Mouse (Mus musculus): ENCODE results near the gene Ntf3.
A peak's percentile ranks its signal among the peaks of the same experiment; 100 is the strongest.

The Ntf3 gene

DNA sequence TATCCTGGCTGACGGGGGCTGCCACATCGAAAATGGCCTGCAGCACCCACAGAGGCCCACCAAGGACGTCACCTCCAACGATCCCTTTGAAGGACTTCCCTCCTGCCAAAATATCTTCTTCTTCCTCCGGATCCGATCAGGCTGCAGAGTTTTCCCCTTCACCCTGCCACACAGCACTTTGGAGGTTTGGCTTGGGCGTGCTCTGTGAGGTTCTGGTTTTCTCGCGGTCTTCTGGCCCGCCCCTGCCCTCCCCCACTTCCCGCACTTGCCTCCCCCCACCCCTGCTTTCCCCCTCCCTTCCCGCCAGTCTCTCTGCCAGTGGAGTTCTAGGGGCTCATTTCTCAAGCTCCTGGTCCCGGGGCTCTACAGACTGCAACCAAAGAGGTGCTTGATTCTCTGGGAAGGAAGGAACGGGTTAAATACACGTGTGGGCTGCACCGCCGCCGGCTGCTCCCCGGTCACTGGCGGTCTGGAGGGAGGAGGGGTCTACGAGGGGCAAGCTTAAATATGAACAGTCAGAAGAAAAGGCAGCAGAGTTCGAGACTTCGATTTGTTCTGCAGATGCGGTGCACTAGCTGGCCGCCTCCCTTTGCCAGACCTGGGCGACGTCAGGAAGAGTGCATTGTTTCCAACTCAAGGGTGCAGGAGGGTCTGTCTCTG is at the start of gene Ntf3:
Ntf3 (minus strand) TSS at position 363 of the 660 bp plus-strand sequence.
- no peak for DNase-seq

DNA sequence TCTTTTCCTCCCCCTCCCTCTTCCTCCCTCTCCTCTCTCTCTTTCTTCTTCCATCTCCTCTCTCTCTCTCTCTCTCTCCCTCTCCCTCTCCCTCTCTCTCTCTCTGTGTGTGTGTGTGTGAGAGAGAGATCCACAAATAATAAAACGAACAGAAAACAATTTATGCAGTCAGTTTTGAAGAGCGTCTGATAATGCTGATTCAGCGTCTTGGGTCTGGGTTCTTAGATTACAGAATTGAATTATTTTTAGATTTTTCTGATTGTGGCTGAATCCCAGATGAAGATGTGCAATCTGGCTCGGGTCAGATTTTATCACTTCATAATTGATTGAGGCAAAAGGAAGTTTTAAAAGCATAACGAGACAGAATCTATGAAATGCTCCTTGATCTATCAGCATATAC is 46.6 kb upstream of the Ntf3 start:
- no peak for DNase-seq

DNA sequence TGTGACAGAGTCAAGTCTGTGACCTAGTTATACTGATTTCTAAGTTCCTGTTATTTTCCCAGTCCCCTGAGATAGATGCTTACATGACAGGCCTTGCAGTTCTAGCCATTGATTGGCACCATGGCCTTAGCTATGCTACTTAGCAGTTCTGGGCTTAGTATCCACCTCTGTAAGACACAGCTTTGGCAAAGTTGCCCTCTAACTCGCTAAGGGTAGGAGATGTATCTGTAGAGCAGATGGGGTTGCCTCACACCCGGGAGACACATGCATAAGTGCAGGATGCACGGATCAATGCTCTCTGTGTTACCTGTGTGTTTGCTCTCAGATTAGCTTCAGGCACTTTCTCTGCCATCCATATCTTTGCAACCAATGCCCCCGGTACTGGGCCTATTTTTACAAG is 36.7 kb upstream of the Ntf3 start:
- no peak for DNase-seq

DNA sequence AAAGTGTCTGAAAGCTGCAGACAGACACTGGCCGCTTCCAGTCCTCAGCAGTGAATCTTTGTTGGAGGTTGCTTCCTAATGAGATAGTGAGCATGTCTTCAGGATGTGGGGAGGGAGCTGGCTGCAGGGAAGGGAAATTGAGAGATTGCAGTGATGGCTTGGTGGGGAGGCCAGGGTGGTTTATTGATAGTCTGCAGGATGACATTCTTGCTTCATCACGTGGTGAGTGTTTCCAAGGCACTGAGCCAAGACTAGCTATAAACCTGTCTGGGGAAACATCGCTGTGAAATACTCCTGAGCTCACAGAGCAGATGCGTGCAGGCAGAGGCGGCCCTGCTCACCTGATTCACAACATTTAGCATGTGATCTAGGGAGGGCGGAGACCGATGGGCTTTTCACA is 36.2 kb upstream of the Ntf3 start:
- DNase-seq, result peak; percentile 3

DNA sequence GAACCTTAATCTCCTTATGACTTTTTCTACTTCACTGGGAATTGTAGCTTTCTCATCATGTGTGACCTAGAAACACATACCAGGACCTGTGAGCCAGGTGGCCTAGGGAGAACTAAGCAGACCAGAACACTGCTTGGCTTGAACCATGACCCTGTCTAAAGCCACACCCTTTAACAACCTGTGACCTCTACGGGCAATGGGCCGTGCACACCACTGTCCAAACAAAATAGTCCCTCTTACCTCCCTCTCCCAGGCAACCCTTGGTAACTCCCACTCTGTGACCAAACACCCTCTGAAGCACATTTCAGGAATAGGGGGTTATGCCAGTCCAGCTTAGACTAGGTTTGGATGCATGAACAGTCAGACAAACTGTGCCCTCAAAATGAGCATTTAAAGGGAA is 35.0 kb upstream of the Ntf3 start:
- DNase-seq, result no peak

DNA sequence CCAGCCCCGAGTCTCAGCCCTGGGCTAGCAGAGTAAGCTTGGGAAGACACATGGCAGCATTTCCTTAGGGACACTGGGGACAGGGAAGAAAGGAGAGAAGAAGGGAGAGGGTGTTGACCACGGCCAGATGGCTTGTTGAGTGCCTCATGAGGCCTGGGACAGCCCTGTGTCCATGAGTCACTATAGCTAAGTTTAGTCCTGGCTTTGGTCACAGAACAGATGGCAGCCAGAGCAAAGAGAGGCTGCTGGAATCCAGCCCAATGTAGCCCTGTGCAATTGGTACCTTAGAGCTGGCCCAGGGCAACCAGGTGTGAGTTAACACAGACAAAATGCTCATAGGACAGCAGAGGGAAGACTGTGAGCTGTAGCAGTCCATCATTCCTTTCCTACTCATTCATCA is 33.2 kb upstream of the Ntf3 start:
- peak; percentile 11 for DNase-seq

DNA sequence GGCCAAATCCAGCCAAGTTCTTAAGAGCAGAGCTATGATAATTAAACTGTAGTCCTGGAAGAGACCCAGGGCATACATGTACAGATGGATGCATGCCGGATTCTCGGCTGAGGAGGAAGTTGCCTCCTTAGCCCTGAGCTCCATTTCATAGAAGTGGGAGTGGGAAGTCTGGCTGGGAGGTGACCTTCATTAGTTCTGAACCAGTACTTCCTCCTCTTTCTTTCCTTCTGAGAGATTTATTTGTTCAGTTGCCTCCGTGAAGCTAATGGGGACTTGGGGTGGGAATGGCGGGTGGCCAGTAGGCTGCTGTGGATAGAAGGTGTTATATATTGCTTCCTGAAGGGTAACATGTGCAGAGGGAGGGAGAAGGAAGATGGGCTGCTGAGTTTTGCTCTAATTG is 28.1 kb upstream of the Ntf3 start:
- DNase-seq, result no peak

DNA sequence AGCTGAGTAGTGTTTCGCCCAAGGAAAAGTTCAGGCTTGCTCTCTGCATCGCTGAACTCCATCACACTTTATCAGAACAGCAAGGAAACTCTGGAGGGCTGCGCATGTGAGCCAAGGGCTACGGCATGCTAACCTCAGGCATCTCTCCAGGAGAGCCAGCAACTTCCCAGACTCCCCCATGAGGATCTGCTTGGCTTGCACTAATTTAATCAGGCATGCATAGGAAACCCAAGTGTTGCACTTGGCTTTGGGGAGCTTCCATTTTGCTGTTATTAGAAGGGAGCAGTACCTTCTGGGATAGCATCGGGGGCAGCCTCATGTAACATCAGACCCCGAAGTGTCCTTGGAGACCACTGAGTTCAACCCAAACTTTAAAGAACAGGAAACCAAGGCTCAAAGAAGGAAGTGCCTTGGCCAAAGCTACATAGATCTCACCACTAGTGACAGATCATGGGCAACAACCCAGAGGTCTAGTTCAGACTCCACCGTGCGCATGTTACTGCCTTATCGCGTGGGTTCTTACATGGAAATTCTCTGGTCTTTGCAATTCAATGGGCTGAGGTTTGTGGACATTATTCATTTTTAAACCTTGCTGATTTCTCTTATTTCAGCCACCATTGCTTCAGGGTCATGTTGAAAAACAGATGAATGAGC is 23.6 kb upstream of the Ntf3 start:
- no peak for DNase-seq

DNA sequence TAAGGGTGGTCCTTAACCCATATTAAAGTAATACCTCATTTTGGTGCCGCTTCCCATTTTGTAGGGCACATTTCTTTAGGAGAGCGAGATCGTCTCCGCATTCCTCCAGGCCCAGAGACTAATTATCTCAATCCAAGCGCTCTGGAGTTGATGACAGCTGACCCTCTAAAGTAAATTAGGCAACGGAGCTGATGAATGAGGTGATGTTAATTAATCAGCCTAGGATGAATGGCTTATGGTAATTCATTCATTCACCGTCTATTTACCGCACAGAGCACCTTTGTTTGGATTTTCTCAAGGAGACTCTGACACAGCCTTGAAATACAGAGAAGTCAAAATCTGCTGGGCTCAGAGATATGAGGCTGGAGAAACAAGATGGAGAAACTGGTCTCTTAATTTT is 20.7 kb upstream of the Ntf3 start:
- no peak for DNase-seq

DNA sequence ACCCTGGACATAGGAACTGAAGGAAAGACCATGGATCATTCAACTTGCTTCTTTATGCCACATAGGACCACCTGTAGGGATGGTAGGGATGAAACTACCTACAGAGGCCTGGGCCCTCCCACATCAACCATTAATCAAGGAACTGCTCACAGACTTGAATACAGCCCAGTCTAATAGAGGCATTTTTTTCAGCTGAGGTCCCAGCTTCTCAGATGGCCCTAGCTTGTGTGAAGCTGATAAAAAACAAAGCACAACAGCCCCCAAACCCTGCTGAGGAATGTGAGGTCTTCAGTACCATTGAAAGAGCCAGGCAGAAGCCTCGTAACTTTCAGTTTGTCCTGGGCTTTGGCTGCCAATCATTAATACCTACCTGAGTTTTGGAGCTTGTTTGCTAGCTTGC is 19.4 kb upstream of the Ntf3 start:
- DNase-seq, result no peak

DNA sequence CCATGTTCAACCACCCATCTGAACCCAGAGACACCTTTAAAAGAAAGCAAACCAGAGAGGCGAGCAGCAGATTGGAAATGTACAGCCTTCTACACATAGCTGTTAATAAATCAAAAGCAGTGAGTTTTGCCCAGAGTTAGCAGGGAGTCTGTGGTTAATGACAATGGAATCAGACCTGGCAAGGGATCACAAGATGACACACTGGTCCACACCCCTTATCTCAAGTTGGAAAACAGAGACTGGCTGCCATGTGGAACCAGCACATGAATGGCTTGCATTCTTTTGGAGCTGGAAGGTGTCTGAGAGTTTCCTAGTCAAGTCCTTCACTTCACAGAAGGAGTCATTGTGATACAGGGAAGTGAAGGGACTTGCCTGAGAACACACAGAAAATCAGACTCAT is 5.4 kb upstream of the Ntf3 start:
- no peak for DNase-seq

DNA sequence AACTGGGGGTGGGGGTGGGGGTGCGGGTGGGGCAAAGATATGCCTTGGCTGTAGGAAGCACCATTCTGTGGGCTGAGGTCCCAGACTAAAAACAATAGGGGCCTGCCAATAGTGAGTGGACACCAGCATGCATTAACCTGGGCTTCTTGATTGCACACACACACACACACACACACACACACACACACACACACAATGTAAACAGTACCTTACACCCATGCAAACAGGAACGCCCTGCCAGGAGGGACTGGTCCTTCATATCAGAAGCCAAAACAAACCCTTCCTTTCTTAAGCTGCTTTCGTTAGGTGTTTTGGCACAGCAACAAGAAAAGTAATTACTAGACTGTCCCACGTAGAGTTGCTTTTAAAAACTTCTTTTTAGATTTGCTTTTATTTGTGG is 4.1 kb upstream of the Ntf3 start:
- DNase-seq, result no peak

DNA sequence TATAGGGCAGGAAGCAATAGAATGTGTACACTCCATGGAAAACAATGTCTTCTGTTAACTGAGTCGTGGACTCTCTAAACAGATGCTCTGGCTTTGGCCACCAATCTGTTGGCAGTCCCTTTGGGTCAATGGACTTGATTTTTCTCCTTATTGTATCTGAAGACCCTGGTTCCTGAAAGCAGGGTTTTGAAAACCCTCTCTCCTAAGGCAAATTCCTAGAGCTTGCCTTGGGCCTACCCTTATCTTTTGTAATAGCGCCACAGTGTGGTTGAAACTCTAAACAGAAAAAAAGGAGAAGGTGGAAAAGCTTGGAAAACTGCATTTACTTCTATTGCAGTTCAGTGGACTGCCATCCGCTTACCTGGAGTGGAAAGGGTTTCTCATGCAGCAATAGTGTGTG is 1.0 kb upstream of the Ntf3 start:
- peak; percentile 23 for DNase-seq

DNA sequence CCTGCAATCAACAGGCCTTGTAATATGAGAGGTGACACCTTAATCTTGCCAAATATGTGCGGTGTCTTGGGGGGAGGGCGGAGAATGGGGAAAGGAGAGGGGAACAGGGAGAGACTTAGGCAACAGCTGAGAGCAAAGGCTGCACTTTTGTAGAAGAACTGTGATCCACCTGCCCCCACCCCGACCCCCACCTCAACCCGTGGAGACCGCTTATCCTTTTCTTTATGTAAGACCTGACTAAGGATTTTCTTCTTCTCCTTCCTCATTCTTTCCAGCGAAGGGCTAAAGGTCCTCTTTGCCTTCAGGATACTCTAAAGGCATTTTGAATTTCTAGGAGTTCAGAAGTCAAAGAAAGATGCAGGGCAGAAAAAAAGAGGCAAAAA is 489 bp upstream of the Ntf3 start:
- no peak for DNase-seq

DNA sequence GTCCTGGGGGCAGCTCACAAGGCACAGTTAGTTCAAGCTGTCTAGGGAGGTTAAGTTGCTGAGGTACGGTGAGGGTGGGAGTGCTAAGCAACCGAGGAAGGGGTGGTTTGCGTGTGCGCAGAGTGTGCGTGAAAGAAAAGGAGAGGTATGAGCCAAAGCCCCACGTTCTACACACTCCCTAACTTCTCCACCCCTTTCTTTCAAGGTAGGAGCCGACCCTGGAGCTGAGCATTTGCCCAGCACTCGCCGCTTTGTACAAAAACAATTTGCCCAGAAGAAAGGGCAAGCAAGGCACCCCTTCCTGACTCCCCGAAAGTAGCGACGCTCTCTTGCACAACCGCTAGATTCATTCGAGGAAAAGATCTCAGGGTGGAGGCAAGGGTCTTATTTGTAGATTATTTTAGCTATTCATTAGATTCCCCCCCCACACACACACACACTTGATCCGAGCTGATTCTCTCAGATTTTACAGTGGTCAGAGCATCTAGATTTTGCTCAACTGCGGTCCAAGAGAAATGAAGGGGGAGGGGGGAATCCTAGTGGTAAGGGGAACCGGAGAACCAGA is 1.0 kb downstream of the Ntf3 start:
- DNase-seq, result no peak

DNA sequence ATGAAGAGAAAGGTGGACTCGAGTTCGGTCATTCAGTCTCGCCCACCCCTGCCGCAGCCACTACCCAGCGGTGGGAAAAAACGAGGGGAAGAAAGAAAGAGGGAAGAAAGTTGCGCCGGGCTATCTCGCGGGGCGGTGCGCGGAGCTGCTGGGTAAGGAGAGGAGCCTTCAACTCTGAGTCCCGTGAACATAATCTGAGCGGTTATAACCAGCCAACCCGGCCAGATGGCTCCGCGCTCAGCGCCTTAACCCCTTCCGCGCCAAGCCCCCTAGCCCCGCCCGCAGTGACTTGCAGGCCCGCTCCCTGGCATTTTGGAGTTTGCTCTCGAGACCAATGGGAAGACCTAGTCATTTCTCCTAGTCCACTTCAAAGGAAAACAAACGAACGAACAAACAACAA is 1.9 kb downstream of the Ntf3 start:
- DNase-seq, result no peak

DNA sequence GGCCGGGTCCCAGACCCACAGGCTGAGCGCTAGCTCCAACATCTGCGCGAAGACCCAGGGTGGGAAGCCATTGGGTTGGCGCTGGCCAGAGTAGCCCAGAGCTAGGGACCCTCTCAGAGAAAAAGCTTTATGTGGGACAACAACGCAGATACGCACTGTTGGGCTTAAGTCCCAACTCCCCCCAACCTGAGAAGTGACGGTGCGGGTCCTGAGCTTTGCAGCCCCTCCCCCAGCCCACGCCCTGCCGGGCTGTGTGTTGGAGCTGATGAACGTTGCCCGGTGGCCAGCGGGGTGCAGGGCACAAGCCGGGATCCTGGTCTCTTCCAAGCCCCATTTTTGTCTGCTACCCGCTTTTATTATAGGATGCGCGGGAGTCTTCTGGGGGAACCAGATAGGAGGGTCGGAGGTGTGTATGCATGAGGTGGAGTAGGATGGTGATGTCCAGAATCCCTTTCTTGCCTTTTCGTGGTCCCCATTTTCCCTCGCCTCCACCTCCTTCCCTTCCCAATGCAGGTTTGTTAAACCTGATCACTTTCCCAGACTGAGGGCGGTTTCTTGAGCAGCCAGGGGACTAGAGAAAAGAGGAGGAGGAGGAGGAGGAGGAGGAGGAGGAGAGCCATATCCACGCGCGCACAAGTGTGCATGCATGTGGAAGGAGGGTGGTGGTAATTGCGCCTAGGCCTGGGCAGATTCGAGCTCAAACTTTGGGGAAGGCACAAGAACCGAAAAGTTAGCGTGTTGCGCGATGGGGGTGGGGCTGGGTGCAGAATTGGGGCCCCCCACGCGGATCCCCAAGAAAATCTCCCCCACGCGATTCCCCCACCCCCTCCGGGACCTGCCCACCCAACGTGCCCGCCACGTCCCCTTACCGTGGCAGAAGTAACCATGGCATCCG is 2.6 kb downstream of the Ntf3 start:
- DNase-seq, result no peak

DNA sequence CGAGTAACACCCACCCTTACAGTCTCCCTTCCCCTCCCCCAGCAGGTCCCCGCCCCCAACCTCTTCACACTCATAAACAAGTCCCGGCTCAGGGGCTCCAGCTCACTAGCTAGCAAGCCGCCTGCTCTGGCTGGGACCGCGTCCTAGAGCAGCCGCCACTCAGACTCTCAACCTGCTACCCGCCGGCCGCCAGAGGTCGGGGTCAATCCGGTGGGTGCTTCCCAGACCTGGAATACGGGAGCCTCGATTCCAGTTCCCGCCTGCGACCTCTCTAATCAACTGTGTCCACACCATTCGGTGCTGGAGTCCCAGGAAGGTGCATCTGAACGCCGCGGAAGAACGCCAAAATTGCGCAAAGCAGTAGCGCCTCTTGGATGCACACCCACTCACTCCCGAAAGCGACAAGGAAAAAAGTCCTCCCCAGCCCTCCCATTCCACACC is 3.5 kb downstream of the Ntf3 start:
- DNase-seq, result peak; percentile 48

DNA sequence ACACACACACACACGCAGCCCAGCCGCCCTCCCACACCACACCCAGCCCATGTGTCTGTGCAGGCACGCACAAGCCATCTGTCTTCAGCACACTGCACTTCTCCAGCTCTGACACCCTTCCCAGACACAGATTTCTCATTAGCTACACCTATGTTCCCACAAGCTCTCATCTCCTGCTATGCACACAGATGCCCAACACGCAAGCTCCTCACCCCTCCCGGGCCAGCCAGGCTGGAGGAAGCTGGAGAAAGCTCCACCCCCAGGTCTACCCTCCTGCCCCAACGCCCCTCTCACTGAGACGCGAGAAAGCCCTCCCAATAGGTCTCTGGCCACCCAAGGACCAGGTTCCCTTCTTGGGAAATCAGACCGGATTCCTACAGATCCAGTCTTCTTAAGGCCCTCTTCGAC is 4.4 kb downstream of the Ntf3 start:
- DNase-seq, result peak; percentile 31

DNA sequence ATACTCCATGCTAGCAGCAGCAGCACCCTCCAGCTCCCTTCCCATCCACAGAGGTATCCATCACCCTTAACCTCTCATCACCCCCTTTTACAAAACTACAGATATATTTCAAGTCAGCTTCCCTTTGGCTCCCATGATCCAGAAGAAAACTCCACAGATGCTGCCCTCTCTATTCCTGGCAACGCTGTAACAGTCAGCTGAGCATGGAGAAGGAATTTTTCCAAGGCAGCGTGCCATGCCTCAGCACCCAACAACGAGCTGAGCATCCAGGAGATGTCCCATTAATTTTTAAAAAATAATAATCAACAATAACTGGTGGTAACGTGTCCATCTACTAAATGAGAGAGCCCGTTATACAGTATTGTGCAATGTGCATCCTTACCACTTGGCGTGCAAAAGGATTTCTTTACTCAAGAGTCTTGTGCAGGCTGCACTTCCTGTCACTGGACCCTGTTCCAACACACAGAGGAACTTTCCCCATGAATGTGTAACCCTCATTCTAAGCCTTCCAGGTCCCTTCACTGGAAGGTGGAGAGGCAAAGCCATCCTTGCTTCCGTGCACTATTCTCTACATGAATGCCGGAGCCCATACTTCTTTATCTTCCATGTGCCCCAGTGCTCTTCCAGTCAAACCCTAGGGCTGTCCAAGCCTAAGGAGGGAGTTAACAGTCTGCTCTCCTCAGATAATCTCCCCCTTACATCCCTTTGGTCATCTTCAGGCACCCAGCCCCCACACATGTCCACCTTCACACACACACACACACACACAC is 5.0 kb downstream of the Ntf3 start:
- DNase-seq, result no peak

DNA sequence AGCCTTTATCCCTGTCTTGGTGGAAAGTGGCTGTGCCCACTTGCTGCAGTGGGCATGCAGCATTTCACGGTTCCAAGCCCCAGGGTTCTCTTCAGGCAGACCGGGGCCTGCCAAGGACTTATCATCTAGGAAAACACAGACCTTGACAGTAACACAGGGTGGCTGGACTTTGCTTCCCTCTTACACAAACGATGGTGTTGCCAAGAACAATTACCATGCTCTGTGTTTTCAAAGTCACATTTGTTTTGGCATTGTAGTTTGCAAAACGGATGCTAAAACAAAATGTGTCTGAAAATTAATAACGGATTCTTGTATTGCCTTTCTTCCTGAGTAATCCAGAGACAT is 6.7 kb downstream of the Ntf3 start:
- no peak for DNase-seq

DNA sequence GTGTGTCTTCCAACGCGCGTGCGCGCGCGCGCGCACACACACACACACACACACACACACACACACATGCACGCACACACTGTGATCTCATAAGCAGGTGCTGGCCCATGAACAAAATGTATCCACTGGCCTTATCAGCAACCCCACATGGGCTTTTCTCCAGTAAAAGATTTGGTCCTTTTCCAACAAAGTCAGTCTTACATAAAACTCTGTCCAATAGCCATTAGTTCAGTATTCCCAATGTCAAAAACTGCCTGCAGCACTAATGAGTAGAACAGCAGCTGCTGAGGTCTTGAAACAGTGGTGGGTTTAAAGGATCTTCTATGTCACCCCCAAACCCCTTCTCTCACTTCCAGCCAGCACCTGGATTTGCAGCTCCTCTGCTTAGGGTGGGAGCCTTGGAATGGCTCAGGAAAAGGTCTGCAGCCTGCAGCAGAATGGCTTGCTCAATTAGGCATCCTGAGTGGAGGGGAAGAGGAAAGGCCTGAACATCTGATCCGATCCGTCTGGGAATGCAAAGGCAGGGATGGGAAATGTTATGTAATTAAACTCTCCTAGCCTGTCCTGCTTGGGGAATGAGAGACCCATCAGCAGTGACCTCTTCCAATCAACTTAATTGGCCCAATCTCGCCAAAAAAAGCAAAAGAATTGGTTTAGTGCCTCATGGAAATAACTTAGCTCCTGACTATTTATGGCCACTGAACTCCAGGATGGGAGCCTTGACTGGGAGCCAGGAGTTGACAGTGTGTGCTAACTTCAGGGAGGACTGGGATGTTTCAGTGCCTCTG is 7.2 kb downstream of the Ntf3 start:
- DNase-seq, result no peak

Data from right cerebral cortex, adult 18-20 months (tissue).